Mouse (Mus musculus) left cerebral cortex, adult 2 months (tissue): ENCODE measurements around the gene Pip4k2a. TPM values are rescaled to one million over a fixed set of nuclear protein-coding genes. Genes with fewer than 3 reads are reported as not detected.

Source experiments
- DNase-seq, 2 experiments: peaks; one replicate each; pipeline ENCODE4 v3.0.0; 2021 to 2022; ENCODE audit warnings: low spot score in 2 of 2, mixed read lengths in 1 of 2; ENCODE audit errors: extremely low spot score in 1 of 2
- H3K27ac ChIP-seq: fragments of 200-600 bp; 2 replicates; pipeline ENCODE4 v1.8.1; 2022
- H3K4me3 ChIP-seq: fragments of 200-600 bp; 2 replicates; pipeline ENCODE4 v1.8.1; 2022
- CTCF ChIP-seq: fragments of 200-600 bp; IDR thresholded peaks from 2 replicates; pipeline ENCODE4 v1.8.1; 2022; ENCODE audit warnings: antibody characterized with exemption, mild to moderate bottlenecking, moderate library complexity
- intact Hi-C: fragments of 180-260 bp; cut with DNase I; formaldehyde crosslinking; loops from one replicate; pipeline ENCODE4 v1.15.1; 2025
- total RNA-seq, 2 experiments: library from RNA; stranded (reverse); gene quantifications; 2 replicates each; pipeline ENCODE4 v1.2.3; 2021

Pip4k2a gene
- total RNA-seq, 2 experiments from 2014 or later = 49.3 to 50.1 TPM

DNA sequence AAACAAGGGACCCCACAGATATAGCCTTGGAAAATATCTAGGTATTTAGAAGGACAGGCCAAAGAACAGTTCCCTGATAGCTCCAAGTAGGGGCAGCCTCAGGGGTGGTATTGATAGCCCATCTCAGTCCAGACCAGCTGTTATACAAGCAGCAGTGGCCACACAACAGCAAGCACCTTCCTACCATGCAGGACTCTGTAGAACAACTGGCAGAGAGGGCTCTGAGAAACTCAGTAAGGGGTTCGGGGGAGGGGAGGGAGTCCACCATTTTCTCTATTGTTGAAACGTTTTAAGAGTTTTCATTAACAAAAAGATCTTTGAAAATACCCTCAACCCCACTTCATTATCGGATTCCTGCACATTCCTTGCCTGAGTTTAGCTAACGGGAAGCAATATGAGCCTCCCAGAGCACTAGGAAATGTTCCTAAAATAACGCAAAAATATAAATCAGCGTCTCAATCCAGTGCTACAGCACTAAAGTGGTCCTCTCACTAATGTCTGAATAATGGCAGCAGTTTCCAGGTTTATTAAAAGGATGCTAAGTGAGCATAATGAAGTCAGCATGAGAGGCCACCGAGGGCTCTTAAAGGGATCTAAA lies 37.5 kb downstream of the Pip4k2a start:
- no peak for DNase-seq
- Histone ChIP-seq H3K4me3 (no peak overlapping the region), H3K27ac (no peak overlapping the region)
- intact Hi-C loops = no loop called here
- TF ChIP-seq CTCF = no peak

DNA sequence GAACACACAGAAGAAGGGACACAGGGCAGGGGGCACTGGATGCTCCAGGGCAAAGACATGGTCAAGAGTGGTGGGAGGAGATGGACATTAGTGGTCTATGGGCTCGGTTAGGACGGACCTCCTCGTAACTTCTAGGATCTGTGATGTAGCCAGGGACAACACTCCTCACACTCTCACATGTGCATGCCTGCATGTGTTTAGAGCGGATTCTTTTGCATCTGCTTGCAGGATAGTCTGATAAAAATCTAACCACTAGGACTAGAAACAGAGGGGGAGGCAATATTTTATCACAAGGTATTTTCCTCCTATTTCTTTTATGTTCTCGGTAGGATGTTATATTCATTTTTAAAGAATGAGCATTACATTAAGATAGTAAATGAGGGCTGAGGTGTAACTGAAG lies 38.4 kb downstream of the Pip4k2a start:
- H3K27ac ChIP-seq = no peak overlapping the region
- H3K4me3 ChIP-seq = no peak overlapping the region
- no peak for TF ChIP-seq CTCF
- DNase-seq = no peak
- intact Hi-C loops = no loop called here

DNA sequence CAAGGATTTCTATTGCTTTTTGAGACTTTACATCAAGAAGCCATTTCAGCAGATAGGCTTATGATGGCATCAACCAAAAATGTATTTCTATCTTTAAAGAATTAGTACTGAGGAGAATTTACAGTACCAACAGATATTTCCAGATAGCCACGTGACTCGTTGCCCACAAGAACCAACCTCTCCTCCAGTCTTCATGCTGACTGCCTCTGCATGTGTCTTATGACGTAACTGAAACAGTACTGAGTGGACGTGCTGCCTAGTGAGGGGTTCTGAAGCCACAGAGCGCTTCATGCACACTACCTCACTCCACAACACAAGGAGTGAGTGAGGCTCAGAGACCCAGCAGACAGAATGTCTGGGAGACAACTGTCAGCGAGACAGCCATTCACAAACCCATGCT lies 38.9 kb downstream of the Pip4k2a start:
- H3K27ac ChIP-seq = no peak overlapping the region
- no peak for DNase-seq
- TF ChIP-seq CTCF = no peak
- intact Hi-C loops = no loop called here
- no peak overlapping the region for H3K4me3 ChIP-seq

DNA sequence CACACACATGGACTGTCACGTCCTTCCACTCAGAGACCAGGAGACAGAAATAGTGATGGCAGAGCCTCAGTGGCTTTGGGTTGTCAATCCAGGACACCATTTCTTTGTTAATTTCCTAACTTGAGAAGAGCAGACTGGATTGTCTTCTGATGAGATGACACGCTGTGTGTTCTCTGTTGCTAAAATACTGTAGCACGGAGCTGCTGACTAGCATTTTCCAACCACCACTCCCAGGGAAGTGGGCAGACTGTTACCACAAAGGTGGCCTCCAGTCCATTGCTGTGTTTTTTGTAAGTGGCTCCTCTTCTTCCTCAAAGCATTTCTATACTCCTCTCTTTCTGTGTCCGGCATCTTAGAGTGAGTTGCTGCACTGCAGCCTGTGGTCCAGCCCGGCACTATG lies 39.4 kb downstream of the Pip4k2a start:
- H3K4me3 ChIP-seq = no peak overlapping the region
- H3K27ac ChIP-seq = no peak overlapping the region
- intact Hi-C loops = no loop called here
- no peak for TF ChIP-seq CTCF
- no peak for DNase-seq

DNA sequence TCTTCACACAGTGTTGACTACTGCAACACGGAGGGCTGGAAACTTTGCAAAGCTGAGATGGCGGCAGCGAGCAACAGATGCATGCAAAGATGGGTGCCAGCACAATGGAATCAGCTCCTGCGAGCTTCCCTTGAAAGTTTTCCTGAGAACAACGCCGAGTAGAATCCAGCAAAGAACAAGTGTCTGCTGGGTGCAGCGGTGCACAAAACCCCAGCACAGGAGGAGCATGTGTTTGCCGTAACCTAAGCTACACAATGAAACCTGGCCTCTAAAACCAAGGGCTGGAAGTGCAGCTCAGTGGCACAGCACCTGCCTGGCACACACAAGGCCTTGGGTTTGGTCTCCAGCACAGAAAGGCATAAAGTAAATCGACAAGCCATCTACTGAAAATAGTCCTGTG lies 39.9 kb downstream of the Pip4k2a start:
- no peak for DNase-seq
- intact Hi-C loops = no loop called here
- H3K27ac ChIP-seq = no peak overlapping the region
- no peak overlapping the region for H3K4me3 ChIP-seq
- TF ChIP-seq CTCF = no peak

DNA sequence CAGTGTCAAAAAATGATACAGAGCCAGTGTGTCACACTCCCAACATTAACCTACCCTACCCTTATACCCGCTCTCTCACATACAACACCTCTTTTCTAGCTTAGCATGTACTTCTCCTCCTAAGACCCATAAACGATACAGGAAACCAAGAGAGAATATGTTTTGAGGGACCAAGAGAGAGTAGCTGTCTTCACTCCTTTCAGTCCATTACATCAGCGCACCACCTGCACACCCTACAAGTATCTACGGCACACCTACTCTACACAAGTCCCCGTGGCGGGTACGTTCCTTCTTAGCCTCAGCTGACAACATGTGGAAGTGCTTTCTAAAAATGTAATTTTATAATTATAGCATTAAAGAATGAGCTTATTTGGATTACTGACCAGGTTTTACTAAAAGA lies 40.5 kb downstream of the Pip4k2a start:
- intact Hi-C loops = no loop called here

DNA sequence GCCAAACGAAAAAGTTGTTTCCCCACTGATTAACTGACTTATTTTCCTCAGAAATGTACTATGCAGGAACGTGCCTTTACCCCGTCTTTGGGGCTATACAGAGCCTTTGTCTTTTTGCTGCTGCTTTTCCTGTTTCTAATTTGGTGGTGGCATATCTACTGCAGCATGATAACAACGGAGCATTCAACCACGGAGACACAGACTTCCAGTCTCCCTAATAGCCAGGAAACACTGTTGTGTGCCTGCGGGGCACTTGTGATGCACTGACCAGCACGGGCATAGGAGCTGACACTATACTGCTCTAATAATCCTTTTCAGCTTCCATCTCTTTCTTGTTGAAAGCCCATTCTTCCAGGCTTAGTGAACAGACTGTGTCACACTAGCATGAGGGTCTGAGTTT lies 41.0 kb downstream of the Pip4k2a start:
- DNase-seq = no peak
- no peak for TF ChIP-seq CTCF
- Histone ChIP-seq H3K27ac (no peak overlapping the region), H3K4me3 (no peak overlapping the region)
- intact Hi-C loops = no loop called here

More for the DNA sequence above, 40.5 kb downstream of the Pip4k2a start:
- Histone ChIP-seq H3K4me3 (no peak overlapping the region), H3K27ac (no peak overlapping the region)
- TF ChIP-seq CTCF = no peak
- DNase-seq = no peak

DNA sequence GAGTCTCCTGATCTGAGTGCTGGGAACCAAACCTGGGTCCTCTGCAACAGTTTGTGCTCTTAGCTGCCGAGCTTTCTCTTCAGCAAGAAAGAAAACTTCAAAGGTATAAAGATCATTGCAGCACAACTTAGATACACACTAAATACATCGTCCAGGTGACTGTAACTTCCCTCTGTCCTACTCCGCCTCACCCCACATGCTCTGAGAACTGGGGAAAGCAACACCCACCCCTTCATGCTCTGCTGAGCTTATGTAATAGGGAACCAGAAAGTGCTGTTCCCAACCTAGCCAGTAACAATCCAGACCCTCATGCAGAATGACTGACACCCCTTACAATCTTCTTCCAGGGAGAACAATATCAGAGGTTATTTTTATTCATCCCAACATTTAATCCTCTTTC lies 41.5 kb downstream of the Pip4k2a start:
- no peak overlapping the region for H3K4me3 ChIP-seq
- no peak for TF ChIP-seq CTCF
- intact Hi-C loops = no loop called here
- no peak overlapping the region for H3K27ac ChIP-seq
- DNase-seq = no peak

DNA sequence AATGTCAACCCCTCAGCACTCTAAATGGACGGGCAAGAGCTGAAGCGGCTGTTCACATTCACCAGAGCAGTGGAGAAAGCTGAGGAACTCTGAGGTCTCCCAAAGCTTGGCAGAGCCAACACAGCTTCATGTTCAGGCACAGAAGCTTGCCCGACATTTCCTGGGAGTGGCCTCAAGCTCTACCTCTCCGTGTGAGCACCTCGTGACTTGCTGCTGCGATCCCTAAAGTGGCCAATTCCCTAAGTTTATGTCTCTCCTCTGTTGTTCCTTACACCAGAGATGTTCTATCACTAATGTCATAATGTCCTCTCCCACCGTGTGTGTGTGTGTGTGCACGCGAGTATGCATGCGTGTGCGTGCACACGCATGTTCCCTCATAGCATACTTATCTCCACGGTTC lies 42.3 kb downstream of the Pip4k2a start:
- no peak for TF ChIP-seq CTCF
- no peak overlapping the region for H3K4me3 ChIP-seq
- no peak overlapping the region for H3K27ac ChIP-seq
- intact Hi-C loops = no loop called here
- DNase-seq = no peak

DNA sequence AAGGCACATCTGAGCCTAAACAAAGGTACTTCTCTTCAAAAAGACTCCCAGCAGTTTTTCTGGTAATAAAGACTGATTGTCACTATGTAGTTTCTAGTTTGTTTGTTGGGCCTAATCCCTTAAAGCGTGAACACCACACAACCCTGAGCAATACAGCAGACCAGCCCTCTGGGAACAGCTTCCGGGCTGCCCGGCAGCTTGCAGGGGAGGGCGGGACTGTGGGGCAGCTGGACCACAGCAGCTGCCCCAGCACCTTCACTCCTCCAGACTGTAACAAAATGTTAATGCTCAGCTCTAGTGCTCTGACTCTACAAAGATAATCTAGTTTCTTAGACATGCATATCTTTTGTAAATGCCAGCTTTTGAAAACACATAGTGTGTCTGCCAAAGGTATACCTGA lies 42.9 kb downstream of the Pip4k2a start:
- Histone ChIP-seq H3K27ac (no peak overlapping the region), H3K4me3 (no peak overlapping the region)
- no peak for TF ChIP-seq CTCF
- no peak for DNase-seq
- intact Hi-C loops = no loop called here

DNA sequence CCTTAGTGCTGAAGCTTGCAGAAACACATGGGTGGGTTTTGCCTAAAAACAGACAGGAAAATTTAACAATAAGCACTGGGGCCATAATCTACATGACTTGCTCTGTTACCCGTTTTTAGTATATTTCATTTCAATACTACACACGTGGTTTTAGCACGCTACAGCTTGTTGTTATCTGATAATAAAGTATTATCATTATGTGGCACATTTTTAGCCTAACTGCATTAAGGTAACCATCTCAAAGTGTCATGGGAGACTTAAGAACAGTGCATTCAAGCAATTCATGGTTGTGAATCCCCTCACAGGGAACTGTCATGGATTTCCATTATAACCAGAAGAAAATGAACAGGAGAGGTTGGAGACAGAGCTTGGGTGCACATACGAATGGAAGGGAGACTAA lies 43.5 kb downstream of the Pip4k2a start:
- Histone ChIP-seq H3K27ac (no peak overlapping the region), H3K4me3 (no peak overlapping the region)
- intact Hi-C loops = no loop called here
- no peak for TF ChIP-seq CTCF
- no peak for DNase-seq

DNA sequence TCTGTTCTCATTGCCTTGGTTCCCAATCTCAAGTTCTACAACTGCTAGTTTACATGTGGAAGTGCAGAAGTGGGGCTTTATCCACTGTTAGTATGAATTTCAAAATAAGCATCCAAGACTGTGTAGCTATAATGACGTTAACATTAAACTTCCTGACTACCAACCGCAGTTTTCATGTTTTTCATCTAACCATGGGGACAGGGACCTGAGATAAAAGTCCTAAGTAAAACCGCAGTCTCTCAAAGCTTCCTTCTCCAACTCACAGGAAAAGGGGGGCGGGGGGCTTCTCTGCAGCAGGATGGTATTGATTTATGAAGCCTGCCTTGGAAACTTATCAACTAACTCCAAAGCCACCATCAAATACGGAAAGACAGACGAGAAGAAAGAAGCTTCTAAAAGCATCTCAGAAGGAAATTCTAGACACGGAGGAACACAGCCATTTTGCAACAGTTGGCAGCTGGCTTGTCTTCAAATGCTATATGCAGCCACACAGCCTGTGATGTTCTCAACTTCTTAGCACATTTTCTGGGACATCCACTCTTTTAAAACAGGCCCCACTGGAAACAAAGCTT lies 45.7 kb downstream of the Pip4k2a start:
- Histone ChIP-seq H3K27ac (no peak overlapping the region), H3K4me3 (no peak overlapping the region)
- intact Hi-C loops = loop anchor here (2.0 kb wide), 1 partner anchor 45 kb away; no protein-coding TSS in a partner anchor
- peak in 1 of 2 experiments; percentile 48 for DNase-seq
- no peak for TF ChIP-seq CTCF

DNA sequence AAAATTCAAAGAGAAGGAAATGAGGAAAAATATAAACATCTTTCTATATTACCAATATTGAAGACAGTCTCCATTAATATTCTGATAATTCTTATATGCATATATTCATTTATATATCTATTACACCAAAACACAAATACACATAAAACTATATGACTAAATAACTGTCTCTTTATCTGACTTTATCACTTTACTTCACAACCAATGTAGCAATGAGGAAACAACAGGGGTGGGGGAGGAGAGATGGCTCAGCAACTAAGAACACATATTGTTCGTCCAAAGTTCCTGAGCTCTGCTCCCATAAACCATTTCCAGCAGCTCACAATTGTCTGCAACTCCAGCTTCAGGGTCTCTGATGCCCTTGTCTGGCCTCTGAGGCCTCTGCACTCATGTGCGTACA lies 47.2 kb downstream of the Pip4k2a start:
- intact Hi-C loops = no loop called here
- no peak for DNase-seq
- TF ChIP-seq CTCF = no peak
- H3K4me3 ChIP-seq = no peak overlapping the region
- H3K27ac ChIP-seq = no peak overlapping the region
